Mouse (Mus musculus): ENCODE results near the gene Zbbx.

Zbbx gene

DNA sequence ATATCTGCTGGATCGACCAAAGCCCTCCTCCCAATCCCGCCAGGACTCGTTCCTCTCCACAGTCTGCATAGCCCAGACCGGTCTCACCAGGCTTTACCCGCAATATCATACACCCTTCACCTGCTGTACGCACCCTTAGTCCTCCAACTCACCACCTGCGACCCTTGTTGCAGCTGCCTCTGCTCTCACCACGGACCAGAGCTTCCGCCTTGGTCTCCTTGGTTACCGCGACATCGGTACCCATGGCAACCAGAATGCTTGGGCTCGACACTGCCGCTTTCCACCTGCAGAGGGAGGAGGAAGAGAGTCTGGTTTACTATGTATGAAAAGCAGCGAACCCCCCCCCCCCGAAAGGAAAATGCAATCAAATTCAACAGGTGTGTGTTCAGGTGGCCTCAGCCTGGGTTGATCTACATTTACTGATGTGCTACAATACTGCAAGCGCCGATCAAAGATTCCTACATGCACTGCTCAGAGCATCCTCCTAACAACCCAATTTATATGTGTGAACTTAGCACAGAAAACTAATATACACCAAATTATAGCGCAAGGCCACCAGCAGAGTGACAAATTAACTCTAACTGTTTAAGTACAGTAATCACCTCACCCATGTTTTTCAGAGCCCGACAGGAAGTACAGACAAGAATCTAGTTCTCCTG, at the start of gene Zbbx:
Zbbx (minus strand) TSS at position 197 of the 659 bp plus-strand sequence.
- in situ Hi-C loops (cut with MboI; ENCODE audit: low sequenced_read_pairs) = no loop called here

DNA sequence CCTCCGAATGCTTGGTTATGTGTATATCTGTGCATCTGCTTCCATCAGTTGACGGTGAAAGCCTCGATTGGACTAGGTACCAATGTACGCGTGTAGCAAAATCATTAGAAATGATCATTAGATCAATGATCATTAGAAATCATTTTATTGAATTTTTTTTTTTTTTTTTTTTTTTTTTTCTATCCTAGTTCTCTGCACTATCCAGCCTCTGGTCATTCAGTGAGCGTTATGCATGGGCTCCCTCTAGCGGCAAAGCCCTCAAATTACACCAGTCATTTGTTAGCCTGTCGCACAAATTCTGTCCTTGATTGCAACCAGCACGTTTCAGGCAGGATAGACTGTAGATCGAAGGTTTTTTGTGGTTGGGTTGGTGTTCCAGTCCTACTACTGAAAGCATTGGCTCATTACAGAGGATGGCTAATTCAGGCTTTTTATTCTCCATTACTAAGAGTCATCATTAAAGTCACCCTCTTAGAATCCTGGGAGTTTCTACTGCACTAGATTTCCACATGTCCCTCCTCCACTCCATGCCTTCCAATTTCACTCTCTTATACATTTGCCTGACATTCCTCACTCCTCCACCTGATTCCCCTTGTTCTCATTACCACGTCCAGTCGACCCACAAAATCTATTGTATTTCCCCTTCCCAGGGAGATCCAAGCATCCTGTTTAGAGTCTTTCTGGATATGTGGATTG, 38.1 kb upstream of the Zbbx start:
- in situ Hi-C loops (cut with MboI; ENCODE audit: low sequenced_read_pairs) = no loop called here

GRCm38 (mm10) chr3:75182606-75183005, 17.8 kb upstream of the Zbbx start:
- in situ Hi-C loops (cut with MboI; ENCODE audit: low sequenced_read_pairs) = no loop called here

DNA sequence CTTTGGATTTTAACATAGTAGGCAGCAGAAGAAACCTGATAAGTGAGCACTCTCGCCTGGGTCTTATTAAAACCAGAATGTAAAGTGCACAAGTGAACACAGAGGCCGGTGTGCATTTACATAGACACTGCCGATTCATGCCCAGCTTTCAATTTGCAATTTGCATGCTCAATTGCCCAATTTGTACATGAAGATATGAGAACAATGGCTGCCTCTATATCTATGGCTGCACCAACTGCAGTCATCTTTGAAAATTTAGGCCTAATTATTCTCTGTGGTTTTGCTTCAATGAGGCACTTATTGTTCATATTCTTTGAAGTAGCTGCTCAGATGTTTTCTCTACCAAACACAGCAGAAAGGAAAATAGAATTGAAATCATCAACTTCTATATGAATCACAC, 23.0 kb downstream of the Zbbx start:
- in situ Hi-C loops (cut with MboI; ENCODE audit: low sequenced_read_pairs) = no loop called here

- in situ Hi-C loops (cut with MboI; ENCODE audit: low sequenced_read_pairs) = no loop called here
Observed at GRCm38 (mm10) chr3:75104867-75105266, 60.0 kb downstream of the Zbbx start.

GRCm38 (mm10) chr3:75085762-75086161, 79.1 kb downstream of the Zbbx start:
- in situ Hi-C loops (cut with MboI; ENCODE audit: low sequenced_read_pairs) = no loop called here

- in situ Hi-C loops (cut with MboI; ENCODE audit: low sequenced_read_pairs) = no loop called here
Observed at GRCm38 (mm10) chr3:75078906-75079305, 85.9 kb downstream of the Zbbx start.

DNA sequence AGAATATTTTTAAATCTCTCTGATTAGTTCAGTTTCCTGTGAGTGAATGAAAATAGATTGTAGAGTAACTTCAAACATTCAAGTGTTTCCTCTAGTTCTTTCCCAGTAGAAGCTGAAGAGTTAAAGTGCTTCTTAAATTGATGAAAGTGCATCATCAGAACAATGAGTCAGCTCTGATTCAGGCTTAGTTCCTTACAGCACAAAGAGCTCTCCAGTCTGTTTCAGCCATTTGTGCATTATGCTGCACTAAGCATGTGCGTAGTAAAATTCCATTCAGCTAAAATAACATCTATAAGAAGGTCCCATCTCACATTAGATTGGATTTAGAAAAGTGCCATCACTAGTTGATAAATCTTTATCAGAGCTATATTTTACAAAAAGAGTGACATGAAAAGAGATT, 155.1 kb downstream of the Zbbx start:
- in situ Hi-C loops (cut with MboI; ENCODE audit: low sequenced_read_pairs) = no loop called here

Data from CH12F3 (cell line).